Mouse (Mus musculus) heart, postnatal 25 days (tissue): ENCODE measurements at regions not wholly inside any gene's neighbourhood (a gene's known extent, or its start where the extent isn't known, plus 50 kb on each side); places are given as distances from the start of the nearest gene placed in this dataset.
A peak's percentile ranks its signal among the peaks of the same experiment; 100 is the strongest.
"Not testable (repeated sequence)": the region's sequence is repeated elsewhere in the genome, so short reads cannot be mapped to it uniquely, and the experiment has no call there.

Experiments
- DNase-seq: peaks from one replicate; pipeline ENCODE4 v3.0.0; 2022; ENCODE audit warnings: low spot score
- intact Hi-C: fragments of 180-260 bp; cut with DNase I; formaldehyde crosslinking; loops from one replicate; pipeline ENCODE4 v1.15.1; 2025

- intact Hi-C loops, DNase-seq: not testable (repeated sequence)
Measured at GRCm38 (mm10) chr7:59797212-59797611, 207.6 kb downstream of the Snurf start.

- peak; percentile 11 for DNase-seq
- intact Hi-C loops = not testable (repeated sequence)
Measured at GRCm38 (mm10) chr7:59769749-59770148, 235.1 kb downstream of the Snurf start.

- peak; percentile 30 for DNase-seq
- intact Hi-C loops = not testable (repeated sequence)
Measured at GRCm38 (mm10) chr7:59768641-59769040, 236.2 kb downstream of the Snurf start.

DNA sequence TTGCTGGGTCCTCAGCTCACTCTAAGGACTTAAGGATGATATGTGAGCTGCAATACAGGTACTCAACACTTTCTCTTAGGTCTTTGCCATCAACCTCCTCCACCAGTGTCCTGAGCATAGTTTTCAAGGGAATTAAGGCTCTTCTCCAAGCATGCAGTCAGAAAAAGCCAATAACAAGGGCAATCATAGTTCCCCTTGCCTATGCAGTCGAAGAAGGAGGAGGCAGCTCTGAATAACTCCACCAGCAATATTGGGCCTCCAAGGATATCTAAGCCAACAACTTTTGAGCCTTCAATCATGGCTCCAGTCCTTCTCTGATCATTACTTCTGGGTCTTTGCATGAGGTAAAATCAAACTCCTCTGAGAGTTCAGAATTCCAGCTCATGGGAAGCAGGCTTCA is 237.5 kb downstream of the Snurf start:
- peak; percentile 1 for DNase-seq
- intact Hi-C loops = not testable (repeated sequence)
